Mouse (Mus musculus) thymus, postnatal 14 days (tissue): ENCODE results near the gene Map1lc3a.

ENCODE experiments used
- DNase-seq: peaks from one replicate; pipeline ENCODE4 v3.0.0; 2021

Map1lc3a gene

DNA sequence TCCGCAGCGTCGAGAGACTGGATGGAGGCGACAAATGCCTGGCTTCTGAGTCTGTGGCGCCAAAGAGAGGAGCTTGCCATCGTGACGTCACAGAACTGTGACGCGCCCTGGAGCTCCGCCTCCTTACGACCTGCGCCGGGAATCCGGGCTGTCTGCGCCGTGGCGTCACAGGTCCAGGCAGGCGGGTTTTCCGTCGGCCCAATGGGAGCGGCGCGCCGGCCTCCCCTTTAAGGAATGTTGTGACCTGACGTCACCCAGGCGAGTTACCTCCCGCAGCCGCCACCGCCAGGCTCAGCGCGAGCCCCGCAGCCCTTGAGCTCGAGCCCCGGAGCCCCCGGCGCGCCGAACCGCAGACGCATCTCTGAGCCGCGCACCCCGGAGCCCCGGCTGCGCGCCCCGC lies at the start of gene Map1lc3a:
Gene Map1lc3a (plus strand): TSS at position 103 of the 400 bp plus-strand sequence.
- peak; percentile 96 for DNase-seq

DNA sequence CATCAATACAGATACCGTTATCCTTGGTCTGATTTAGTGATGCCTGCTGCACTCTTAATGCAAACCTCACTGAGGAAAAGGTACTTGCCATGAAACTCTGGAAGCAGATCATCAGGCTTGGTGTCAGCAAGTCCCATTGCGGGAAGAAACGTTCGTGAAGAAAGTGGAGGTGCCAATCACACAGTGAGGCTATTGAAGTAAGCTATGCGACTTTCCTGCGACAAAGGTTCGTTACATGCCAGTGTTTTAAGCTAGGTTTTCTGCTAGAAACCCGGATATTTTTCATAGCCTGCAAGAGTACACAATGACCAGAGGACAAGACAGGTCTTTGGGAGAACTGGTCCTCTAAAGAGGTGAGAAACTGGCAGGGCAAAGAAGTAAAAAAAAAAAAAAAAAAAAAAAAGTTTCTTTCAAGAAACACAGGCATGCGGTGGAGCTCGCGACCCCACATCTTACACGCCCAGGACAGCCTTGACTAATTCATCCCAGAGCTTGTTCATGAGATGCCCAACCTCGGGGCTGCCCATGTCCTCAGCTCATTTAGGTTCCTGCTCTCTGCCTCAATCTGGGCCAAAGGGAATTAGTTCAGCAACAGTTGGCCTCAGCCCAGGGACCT lies 40.2 kb upstream of the Map1lc3a start:
- DNase-seq: no peak

DNA sequence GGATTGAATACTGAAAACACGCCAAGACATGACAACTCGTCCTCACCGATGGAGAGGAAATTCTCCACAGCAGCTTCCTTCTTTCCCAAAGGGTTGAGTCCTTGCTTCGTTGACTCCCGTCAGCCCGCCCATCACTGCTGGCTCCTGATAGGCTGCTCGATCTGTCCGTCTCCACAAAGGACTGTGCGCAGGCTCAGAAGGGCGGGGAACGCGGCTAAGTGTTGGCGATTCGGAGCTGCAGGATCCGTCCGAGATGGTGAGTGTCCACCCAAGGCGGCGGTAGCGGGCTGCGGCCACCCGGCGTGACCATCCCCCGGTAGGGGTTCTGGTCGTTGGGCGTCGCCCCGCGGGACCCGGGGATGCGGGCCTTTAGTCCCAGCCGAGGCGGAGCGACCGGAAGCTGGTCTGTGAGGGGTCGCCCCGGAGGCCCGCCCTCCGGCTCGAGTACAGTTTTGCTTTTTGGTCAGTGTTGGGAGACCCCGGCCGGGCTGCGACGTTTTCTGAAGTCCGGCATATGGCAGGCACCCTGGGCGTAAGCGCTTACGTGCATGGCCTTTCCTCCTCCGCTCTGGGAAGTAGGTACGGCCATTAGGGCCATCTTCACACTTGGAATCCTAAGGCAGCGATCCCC lies 39.6 kb upstream of the Map1lc3a start, which contains the start of gene Dynlrb1:
Gene Dynlrb1 (plus strand): TSS at position 172 of the 631 bp plus-strand sequence.
- DNase-seq: peak; percentile 97

DNA sequence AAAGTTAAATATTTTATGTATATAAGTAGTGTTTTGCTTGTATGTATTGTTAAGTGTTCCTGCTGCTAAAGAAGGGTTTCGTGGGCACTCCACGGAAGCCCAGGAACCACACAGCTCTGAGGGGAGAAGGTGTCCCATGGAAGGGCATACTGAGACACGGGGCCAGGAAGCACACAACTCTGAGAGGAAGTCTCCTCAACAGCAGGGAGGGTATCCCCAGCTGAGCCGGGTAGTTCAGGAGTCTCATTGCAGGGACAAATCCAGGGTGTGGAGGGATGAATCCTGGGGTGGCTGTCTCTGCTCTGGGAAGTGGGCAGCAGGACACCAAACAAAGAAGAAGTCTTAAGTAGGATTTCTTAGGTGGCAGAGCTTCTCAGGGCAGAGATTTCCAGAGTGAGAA lies 38.8 kb upstream of the Map1lc3a start:
- peak; percentile 16 for DNase-seq

DNA sequence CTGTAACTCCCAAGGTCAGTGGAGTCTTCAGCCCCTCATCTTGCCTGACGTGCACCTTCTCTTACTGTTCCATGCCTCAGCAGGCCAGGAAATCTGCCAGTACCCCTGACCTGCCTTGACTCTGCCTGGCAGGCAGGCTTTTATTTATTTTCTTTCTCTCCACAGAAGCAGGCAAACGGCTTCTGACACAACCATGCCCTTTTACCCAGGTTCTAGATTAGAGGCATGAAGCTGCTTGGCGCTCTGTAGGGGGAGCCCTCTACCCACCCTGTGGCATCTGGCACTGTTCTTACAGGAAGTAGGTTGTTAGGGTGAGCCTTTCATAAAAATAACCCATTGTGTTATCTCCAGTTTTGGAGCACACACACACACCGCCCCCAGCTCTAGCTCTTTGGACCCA lies 35.2 kb upstream of the Map1lc3a start:
- peak; percentile 68 for DNase-seq

DNA sequence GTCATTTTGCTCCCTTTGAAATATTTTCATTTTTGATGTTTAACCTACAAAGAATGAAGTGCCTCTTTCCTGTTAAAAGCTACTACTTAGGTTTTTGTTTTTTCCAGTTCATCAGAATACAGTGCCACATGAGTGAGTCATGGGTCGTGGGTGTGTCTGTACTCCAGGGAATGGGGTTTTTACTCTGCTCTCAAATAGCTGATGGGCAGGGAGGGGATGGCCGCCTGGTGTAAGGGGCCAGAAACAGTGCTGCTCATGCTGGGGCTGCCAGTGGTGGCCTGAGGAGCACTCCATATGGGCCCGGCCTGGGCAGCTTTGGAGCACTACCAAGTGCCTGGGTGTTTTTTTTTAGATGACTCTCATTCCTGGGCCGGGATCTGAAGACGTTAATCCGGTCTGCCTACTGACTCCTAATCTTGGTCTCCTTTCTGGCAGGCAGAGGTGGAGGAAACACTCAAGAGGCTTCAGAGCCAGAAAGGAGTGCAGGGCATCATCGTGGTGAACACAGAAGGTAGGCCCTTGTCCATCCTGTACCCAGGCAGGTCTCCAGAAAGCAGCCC lies 33.7 kb upstream of the Map1lc3a start:
- DNase-seq: no peak

DNA sequence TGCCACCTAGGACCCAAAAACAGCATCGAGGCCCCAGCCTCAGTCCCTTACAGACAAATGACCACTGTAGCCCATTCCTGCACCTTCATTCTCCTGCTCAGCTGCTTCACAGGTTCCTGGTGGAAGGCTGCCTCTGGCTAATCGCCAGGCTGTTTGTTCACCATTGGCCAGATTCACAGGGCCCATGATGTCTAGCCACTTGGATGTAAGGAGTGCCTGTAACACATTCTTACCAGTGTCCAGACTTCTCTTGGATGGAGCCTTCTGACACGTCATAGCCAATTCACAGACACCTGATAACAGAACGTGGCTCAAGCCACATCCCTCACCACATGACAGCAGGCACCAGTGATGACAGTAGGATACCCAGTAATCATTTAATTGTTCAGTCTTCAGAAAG lies 29.9 kb upstream of the Map1lc3a start:
- DNase-seq: no peak

DNA sequence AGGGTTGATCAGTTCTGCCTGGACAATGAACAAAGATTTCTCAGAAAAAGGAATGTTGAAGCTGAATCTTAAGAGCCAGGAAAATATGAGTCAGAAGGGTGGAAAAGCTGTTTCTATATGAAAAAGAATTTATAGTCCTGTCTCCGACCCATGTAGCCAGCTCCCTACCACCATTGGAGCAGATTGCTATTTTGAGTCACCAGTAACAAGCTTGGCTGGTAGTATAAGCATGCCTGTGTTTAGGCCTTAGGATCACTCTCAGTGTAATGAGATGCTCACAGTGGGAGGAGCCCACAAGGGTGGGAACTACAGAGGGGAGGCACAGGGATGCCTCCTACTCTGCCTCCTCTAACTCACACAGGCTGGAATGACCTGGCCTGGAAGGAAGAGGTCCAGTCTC lies 27.9 kb upstream of the Map1lc3a start:
- DNase-seq: no peak

DNA sequence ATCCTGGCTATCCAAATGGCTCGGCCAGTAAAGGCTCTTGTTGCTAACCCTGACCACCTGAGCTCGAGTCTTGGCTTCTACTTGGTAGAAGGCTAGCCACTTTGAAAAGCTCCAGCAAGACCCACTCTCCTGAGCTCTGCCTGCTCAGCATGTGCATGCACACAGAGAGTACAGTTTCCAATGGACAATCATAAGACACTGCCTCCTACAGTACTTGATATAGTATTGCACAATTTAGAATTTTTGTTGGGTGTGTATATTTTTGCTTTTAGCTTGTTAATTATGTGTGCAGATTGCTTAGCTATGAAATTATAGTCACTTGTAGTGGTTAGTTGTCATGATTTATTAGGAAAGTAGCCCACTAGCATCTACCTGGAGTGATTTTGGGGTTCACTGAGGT lies 27.4 kb upstream of the Map1lc3a start:
- DNase-seq: no peak

DNA sequence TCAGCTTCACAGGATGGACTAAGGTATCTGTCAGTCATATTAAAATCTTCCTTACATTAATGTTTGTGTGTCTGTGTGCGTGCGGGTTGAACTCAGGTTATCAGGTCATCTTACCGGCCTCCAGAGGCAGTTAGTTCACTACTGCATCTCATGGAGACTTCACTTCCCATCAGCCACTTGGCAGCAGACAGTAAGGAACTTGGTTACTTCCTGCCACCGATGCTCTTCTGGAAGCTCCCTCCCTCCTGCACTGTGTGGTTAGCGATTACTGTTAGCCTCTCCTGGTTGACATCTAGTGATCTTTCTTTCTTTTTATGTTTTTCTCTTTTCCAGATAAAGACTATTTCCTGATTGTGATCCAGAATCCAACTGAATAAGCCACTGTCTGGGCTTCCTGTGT lies 26.5 kb upstream of the Map1lc3a start:
- no peak for DNase-seq

DNA sequence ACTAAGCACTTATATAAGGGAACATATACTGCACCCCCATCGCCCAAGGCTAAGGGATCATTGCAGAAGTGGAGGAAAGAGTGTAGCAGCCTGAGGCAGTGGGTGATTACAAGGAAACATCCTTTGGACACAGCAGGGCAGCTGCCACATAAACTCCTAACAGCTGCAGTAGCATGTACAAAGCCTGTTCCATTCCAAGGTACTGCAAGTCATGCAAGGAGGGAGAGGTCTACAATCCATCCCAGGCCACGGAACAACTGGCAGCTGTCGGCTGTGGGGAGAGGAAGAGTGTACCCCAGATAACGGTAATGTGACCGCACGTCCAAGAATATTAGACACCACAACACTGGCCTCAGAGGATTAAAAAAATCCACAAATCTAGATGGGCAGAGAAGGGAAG lies 10.6 kb upstream of the Map1lc3a start:
- DNase-seq: no peak

DNA sequence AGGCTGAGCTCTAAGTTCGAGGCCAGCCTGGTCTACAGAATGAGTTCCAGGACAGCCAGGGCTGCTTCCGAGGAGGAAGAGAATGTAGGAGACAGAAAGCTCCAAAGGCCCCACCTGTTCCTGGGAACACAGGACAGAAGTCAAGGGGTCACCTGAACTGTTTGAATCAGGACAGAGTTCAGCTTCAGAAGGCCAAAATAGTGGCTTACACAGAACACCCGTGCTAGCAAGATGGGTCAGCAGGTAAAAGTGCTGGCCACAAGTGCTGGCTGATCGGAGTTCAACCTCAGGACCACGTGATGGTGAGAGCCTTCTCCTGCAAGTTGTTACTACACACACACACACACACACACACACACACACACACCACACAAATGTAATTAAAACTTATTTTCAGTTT lies 9.2 kb upstream of the Map1lc3a start:
- no peak for DNase-seq

DNA sequence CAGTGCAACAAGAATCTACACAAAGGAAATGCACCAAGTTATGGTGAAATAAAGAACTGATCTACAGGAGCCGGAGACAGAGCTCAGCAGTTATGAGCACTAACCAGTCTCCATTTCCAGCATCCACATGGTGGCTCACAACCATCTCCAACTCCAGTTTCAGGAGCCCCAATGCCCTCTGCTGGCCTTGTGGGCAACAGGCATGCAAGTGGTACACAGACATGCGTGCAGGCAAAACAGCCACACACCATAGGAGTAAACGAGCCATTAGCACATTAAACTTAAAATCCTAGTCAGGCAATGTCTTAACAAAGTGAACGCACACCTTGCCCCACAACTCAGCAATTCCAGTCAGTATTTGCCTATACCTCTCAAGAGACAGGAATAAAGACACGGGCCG lies 4.1 kb upstream of the Map1lc3a start:
- DNase-seq: peak; percentile 40

DNA sequence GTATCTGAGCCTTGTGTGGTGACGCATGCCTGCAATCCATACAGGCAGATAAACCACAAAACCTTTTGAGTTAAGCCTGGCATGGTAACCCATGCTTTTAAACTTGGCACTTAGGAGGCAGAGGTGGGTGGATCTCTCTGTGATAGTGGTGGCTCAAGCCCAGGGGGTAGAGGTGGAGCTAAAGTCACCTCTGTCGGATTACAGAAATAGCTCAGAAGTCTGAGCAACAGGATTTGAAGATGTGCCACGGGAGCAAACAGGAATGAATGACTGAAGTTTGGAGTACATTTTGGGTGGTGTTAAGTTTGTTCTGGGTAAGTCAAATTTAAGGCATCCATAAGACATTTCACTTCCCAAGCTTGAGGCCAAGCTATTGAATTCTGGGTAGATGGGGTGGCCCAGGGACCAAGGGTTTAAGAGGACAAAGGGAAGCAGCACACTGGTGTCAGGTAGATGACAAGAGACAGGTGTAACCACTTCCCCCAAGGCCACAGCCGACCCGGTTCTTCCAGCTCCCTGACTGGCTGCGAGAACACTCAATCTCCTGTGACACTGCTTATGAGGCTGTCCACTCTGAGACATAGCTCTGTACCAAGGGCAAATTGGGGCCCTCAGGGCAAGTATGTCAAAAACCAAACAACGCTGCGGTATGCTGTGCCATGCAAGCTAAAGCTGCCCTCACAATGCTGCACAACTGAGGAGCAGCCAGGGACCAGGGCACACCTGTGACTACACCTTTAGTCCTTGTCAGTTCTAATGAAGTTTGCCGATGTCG lies 3.5 kb upstream of the Map1lc3a start:
- DNase-seq: no peak

DNA sequence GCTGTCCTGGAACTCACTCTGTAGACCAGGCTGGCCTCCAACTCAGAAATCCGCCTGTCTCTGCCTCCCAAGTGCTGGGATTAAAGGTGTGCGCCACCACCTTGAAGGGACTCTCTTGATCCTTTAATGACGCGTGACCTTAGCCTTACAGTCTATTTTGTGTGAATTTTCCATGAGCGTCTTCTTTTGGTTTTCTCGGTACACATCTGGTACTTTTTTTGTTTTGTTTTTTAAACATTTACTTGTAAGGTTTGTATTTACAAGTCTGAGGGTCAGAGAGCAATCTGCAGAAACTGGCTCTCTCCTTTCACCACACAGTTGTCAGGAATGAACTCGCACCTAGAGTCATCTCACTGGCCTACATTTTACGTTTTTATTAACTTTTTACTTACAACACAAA lies 2.5 kb upstream of the Map1lc3a start:
- no peak for DNase-seq

DNA sequence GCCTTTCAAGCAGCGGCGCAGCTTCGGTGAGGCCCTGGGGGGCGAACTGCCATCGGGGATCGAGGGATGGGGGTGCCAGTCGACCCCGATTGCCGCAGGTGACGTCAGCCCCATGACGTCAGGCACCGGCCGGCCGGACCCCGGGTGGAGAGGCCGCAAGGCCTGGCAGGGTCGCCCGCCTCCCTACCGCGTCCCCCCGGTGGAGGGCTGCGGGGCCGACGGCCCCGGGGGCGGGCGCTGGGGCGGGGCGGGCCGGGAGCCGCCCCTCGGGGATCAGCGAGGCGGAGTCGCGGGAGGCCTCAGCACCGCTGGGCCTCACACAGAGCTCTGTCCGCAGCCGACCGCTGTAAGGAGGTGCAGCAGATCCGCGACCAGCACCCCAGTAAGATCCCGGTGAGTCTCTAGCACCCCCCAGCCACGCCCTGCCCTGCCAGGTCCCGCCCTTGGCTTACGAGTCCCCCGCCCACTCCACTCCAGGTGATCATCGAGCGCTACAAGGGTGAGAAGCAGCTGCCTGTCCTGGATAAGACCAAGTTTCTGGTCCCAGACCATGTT lies 601 bp downstream of the Map1lc3a start:
- DNase-seq: peak; percentile 73

DNA sequence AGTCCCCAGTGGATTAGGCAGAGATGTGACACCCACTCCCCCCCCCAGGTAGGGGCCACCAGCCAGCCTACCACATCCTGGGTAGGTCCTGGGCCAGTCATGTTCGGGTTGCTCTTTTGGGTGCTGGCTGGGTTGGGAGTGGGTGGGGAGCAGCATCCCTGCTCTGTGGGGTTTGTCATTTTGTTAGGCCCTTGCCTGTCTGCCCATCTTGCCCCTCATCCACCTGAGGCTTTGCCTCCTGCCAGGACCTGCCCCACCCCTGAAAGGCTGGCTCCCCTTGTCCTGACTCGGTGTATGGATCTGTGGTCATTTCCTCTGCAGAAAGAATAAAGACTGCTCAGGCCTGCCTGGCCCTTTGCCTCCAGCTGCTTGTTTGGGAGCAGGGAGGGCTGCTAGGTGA lies 1.6 kb downstream of the Map1lc3a start:
- peak; percentile 8 for DNase-seq

DNA sequence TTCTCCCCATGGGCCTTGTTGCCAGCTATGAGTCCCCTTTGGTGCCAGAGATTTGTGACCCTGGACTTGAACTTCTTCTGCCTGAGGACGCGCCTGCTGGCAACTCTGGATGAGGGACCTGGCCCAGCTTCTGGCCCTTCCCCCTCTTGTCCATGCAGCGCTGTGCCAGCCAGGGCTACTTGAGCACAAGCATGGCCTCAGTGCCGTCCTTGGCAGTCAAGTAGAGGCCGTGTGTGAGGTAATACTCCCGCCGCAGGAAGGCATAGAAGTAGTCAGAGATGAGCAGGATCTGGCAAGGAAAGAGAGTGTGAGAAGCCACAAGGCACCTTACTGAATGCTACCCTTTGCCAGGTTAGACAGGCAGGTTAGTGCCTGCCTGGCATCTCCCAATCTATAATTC lies 2.3 kb downstream of the Map1lc3a start:
- no peak for DNase-seq

DNA sequence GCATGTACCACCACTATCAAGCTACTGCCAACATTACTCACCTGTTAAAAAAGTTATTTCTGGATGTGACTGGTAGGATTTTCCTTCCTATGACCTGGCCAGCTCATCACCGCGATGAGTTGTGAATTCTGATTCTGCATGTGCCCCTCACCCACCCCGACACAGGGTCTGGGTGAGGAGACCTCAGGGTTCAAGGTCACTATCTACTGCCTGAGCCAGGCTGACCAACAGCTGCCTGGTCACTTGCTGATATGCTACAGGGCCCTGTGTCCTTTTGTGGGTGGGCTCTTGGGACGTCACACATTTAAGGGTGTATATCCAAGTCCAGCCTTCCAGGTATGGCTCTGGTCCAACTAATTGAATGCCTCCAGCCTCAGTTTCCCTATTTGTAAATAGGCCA lies 3.1 kb downstream of the Map1lc3a start:
- no peak for DNase-seq

DNA sequence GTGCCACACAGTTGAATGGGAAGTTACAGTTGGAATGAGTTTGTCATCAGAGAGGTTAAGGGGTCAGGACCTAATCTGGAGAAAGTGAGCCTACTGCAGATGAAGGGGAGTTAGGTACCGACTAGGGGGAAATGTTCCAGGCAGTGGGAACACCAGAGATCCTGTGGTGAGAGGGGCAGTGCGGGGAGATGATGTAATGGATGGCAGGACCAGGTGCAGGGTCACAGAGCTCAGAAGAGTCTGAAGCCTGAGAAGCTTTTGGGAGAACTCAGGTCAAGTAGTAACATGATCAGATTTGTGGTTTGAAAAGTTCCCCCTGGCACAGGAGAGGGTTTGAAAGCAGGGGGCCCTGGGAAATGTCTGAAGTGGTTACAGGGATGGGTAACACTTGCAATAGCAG lies 4.0 kb downstream of the Map1lc3a start:
- no peak for DNase-seq

DNA sequence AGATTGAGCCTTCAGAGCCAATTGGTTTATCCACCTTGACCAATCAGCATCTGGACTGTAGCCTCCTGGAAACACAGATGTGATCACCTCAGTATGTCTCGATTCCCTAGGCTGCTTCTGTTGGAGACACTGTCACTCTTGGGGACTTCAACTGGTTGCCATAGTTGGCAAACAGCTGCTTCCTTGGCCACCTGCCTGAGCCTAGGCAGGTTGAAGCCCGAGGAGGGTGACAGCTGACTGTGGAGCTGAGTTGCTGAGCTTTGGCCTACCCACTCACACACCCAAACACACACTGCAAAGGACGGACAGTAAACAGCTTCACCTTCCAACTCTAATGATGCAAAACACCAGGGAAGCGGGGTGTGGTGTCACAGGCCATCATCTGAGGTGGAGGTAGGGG lies 7.7 kb downstream of the Map1lc3a start:
- DNase-seq: no peak

DNA sequence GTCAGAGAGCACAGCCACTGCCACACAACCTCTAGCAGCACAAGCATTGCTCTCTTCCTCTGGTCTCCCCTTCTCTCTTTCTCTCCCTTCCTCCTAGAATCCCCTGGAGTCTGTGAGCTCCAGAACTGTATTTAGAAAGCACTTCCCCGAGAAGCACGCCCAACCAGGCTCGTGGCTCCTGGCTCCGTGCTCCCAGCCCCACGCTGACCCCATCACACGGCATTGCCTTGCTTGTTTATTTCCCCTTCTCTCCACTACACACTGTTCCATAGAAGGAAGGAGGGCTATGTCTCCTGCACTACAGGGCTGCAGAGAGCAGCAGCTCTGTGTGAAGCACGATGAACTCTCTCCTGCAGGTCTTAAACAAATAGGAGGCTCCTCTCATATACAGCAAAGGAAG lies 8.6 kb downstream of the Map1lc3a start:
- no peak for DNase-seq

DNA sequence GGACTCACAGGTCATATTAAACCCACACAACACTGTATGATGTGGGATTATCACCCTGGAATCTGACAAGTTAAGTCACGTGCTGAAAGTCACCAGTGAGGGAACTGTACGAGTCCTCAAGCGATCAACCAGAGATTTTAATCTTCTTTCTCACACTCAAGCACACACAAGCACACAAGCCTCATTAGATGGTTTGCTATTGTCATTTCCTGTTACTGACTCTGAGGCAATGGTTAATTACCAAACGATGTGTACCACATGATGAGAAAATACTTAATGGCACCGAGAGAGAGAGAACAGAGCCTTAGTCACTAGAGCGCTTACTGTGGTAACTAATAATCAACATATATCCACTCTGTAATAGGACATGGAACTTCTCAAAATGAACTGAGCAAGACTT lies 9.6 kb downstream of the Map1lc3a start:
- no peak for DNase-seq
